Mouse (Mus musculus): Measurements from ENCODE around the gene Spg20.

- TF ChIP-seq CTCF (IDR thresholded peaks at IDR 0.05) (no peak), EP300 (IDR thresholded peaks at IDR 0.05) (no peak)
Measured at GRCm38 (mm10) chr3:55078233-55078632, 33.7 kb upstream of the Spg20 start.
